Mouse (Mus musculus): ENCODE measurements at regions not wholly inside any gene's neighbourhood (a gene's known extent, or its start where the extent isn't known, plus 50 kb on each side); places are given as distances from the start of the nearest gene placed in this dataset.

DNA sequence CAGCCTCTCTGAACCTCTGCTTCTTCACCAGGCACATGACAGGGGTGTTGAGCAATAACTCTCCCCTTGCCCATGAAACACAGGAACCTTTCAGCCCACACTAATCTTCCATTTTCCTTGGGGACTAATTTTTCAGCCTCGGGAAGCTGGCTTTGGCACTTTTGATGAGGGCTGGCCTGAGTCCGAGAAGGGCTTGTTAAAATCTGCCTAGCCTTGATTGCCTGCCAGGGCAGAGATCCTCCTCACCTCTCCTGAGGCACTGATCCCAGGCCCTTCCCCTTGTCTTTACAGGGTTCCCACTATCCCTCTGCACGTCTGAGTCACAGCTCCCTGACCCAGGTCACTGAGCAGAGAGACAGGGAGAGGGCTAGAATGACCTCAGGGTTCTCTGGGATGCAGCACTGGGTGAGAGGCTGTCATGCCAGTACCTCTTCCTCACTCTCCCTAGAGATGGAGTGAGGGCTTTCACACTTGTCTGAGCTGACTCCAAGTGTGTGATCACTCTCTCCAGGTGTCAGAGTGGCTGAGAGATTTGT lies 90.7 kb upstream of the Lhx5 start:
- Histone ChIP-seq H3K27ac (ENCODE audit: low read depth, low read length) (no peak overlapping the region), H3K27me3 (ENCODE audit: insufficient read depth, low read length) (no peaks in the 10 kb centered on the region), H3K9ac (replicated peaks; ENCODE audit: low read length, poor library complexity, severe bottlenecking) (no peak overlapping the region), H3K36me3 (ENCODE audit: insufficient read depth, low read length) (no peaks in the 10 kb centered on the region), H3K9me3 (ENCODE audit: low read length) (no peaks in the 10 kb centered on the region), H3K4me2 (ENCODE audit: low read depth, low read length, poor library complexity, severe bottlenecking) (no peak overlapping the region), H3K4me1 (ENCODE audit: insufficient read depth, low read length) (no peaks in the 10 kb centered on the region), H3K4me3 (ENCODE audit: low read depth, low read length) (no peak overlapping the region)
- ATAC-seq (ENCODE audit: low FRiP score) (no peak), DNase-seq (ENCODE audit: low spot score) (no peak)
- no peak for TF ChIP-seq CTCF (IDR thresholded peaks at IDR 0.05)
- 45% methylated on average over 3 of the region's 3 CpGs for WGBS

DNA sequence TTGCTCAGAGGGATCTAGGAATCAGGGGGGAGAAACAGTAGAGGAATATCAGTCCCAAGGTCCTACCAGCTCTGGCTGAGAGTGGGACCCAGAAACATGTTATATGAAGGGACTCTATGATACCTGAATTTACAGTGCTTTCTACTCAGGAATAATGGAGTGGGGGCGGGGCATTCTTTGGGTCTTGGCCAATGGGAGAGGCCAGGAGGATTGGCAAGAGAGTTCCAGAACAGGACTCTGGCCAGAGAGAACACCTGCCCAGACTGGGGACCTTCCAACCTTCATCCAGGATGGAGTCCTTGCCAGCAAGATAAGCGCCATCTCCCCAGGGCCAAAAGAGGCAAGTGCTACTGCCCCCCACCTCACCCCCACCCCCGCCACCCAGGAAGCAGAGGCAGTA lies 81.0 kb upstream of the Lhx5 start:
- no peaks in the 10 kb centered on the region for H3K9me3 ChIP-seq (ENCODE audit: low read length)
- no peaks in the 10 kb centered on the region for H3K36me3 ChIP-seq (ENCODE audit: insufficient read depth, low read length)
- no peak overlapping the region for H3K9ac ChIP-seq (replicated peaks; ENCODE audit: low read length, poor library complexity, severe bottlenecking)
- no peak overlapping the region for H3K4me3 ChIP-seq (ENCODE audit: low read depth, low read length)
- H3K4me1 ChIP-seq (ENCODE audit: insufficient read depth, low read length), result no peaks in the 10 kb centered on the region
- H3K27ac ChIP-seq (ENCODE audit: low read depth, low read length), result no peak overlapping the region
- H3K4me2 ChIP-seq (ENCODE audit: low read depth, low read length, poor library complexity, severe bottlenecking), result no peak overlapping the region
- TF ChIP-seq CTCF (IDR thresholded peaks at IDR 0.05), result no peak
- DNase-seq (ENCODE audit: low spot score), result no peak
- 90% methylated on average over 3 of the region's 3 CpGs for WGBS
- no peaks in the 10 kb centered on the region for H3K27me3 ChIP-seq (ENCODE audit: insufficient read depth, low read length)
- no peak for ATAC-seq (ENCODE audit: low FRiP score)

DNA sequence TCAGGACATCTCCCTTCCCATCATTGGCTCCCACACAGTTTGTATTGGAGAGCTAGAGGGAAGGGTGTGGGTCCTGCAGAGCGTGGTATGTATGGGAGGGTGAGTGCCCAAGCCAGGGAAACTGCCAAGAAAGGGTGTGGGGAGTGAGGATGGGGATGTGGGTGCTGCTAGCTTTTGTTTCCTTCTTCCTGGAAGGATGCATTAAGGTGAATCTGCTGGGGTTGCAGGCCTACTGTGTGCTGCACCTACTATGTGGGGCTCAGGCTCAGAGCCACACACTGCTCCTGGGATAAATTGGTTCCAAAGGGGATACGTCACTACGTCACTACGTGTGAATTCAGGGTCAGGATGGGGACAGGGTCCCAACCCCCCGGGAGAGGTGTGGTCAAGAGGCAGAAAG lies 79.7 kb upstream of the Lhx5 start:
- Histone ChIP-seq H3K4me2 (ENCODE audit: low read depth, low read length, poor library complexity, severe bottlenecking) (no peak overlapping the region), H3K9me3 (ENCODE audit: low read length) (no peaks in the 10 kb centered on the region), H3K4me1 (ENCODE audit: insufficient read depth, low read length) (no peaks in the 10 kb centered on the region), H3K9ac (replicated peaks; ENCODE audit: low read length, poor library complexity, severe bottlenecking) (no peak overlapping the region), H3K27ac (ENCODE audit: low read depth, low read length) (no peak overlapping the region), H3K36me3 (ENCODE audit: insufficient read depth, low read length) (no peaks in the 10 kb centered on the region), H3K4me3 (ENCODE audit: low read depth, low read length) (no peak overlapping the region), H3K27me3 (ENCODE audit: insufficient read depth, low read length) (no peaks in the 10 kb centered on the region)
- 75% methylated on average over 5 of the region's 5 CpGs for WGBS
- ATAC-seq (ENCODE audit: low FRiP score) (no peak), DNase-seq (ENCODE audit: low spot score) (no peak)
- TF ChIP-seq CTCF (IDR thresholded peaks at IDR 0.05), result no peak

DNA sequence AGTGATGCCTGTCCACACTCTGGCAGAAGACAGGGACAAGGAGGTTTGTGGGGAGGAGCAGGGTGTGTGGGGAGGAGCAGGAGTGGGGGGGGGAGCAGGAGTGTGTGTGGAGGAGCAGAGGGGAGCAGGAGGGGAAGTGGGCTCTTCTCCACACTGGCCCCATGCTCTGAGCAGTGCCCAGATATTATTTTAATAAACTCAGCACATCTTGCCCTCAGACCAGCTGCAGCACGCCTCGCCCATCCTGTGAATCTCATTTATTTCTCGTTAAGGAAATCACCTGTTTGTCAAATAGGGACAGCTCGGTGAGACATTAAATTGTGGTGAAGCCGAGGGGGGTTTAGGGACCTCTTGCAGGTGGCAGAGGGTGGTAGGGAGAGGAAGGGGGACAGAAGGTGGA lies 77.8 kb upstream of the Lhx5 start:
- Histone ChIP-seq H3K36me3 (ENCODE audit: insufficient read depth, low read length) (no peaks in the 10 kb centered on the region), H3K4me2 (ENCODE audit: low read depth, low read length, poor library complexity, severe bottlenecking) (no peak overlapping the region), H3K4me1 (ENCODE audit: insufficient read depth, low read length) (no peaks in the 10 kb centered on the region), H3K27ac (ENCODE audit: low read depth, low read length) (no peak overlapping the region), H3K4me3 (ENCODE audit: low read depth, low read length) (no peak overlapping the region), H3K27me3 (ENCODE audit: insufficient read depth, low read length) (no peaks in the 10 kb centered on the region), H3K9ac (replicated peaks; ENCODE audit: low read length, poor library complexity, severe bottlenecking) (no peak overlapping the region), H3K9me3 (ENCODE audit: low read length) (no peaks in the 10 kb centered on the region)
- TF ChIP-seq CTCF (IDR thresholded peaks at IDR 0.05), result no peak
- DNase-seq (ENCODE audit: low spot score), result no peak
- 67% methylated on average over 5 of the region's 5 CpGs for WGBS
- no peak for ATAC-seq (ENCODE audit: low FRiP score)

DNA sequence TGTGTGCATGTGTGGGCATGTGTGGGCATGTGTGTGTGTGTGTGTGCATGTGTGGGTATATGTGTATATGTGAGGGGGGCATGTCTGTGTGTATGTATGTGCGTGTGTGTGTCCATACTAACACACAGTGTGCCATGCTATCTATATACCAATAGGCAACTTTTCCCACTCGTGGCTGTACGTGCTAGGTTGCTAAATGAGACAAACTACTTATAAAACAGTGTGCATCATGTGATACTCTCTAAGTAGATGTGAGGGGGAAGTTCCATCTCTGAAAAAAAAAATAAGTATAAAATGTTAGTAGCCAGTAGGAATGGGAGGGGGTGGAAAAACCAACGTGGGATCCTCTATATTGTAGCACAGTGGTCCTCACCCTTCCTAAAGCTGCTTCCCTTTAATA lies 74.5 kb upstream of the Lhx5 start:
- no peak overlapping the region for H3K4me2 ChIP-seq (ENCODE audit: low read depth, low read length, poor library complexity, severe bottlenecking)
- H3K27me3 ChIP-seq (ENCODE audit: insufficient read depth, low read length), result no peaks in the 10 kb centered on the region
- no peak for ATAC-seq (ENCODE audit: low FRiP score)
- H3K27ac ChIP-seq (ENCODE audit: low read depth, low read length), result no peak overlapping the region
- H3K4me1 ChIP-seq (ENCODE audit: insufficient read depth, low read length), result no peaks in the 10 kb centered on the region
- 85% methylated on average over 4 of the region's 4 CpGs for WGBS
- H3K9me3 ChIP-seq (ENCODE audit: low read length), result no peaks in the 10 kb centered on the region
- H3K9ac ChIP-seq (replicated peaks; ENCODE audit: low read length, poor library complexity, severe bottlenecking), result no peak overlapping the region
- no peak for TF ChIP-seq CTCF (IDR thresholded peaks at IDR 0.05)
- DNase-seq (ENCODE audit: low spot score), result no peak
- H3K36me3 ChIP-seq (ENCODE audit: insufficient read depth, low read length), result no peaks in the 10 kb centered on the region
- no peak overlapping the region for H3K4me3 ChIP-seq (ENCODE audit: low read depth, low read length)

DNA sequence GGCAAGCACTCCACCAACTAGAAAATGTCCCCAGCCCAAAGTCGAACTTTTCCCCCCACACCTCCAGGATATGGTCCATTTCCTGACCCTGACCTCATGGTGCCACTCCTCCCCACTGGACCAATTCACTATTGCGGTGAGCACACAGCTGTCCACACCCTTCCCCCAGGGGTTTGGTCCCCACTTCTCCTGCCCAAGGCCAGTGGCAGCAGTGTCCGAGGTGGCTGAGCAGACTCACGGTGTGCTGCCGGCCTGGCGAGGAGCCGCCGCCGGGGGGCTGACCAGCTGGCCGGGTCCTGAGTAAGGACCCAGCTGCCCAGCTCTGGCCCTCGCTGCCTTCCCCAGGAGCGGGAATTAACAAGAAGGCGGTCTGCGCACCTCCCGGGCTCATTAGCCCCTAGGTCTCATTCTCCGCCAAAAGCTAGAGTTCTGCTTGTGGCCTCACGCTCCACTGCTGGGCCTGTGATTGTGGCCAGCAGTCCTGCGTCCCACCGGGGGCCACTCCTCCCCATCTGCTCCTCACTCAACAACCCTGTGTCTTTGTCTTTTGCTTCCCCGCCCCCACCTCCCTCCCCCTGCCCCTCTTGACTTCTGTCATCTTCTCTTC lies 73.3 kb upstream of the Lhx5 start:
- no peaks in the 10 kb centered on the region for H3K4me1 ChIP-seq (ENCODE audit: insufficient read depth, low read length)
- H3K4me3 ChIP-seq (ENCODE audit: low read depth, low read length), result no peak overlapping the region
- H3K27ac ChIP-seq (ENCODE audit: low read depth, low read length), result no peak overlapping the region
- ATAC-seq (ENCODE audit: low FRiP score) (no peak), DNase-seq (ENCODE audit: low spot score) (peak; percentile 59)
- WGBS, result 18% methylated on average over 20 of the region's 20 CpGs
- no peaks in the 10 kb centered on the region for H3K36me3 ChIP-seq (ENCODE audit: insufficient read depth, low read length)
- no peak overlapping the region for H3K9ac ChIP-seq (replicated peaks; ENCODE audit: low read length, poor library complexity, severe bottlenecking)
- H3K9me3 ChIP-seq (ENCODE audit: low read length), result no peaks in the 10 kb centered on the region
- H3K4me2 ChIP-seq (ENCODE audit: low read depth, low read length, poor library complexity, severe bottlenecking), result no peak overlapping the region
- no peaks in the 10 kb centered on the region for H3K27me3 ChIP-seq (ENCODE audit: insufficient read depth, low read length)
- TF ChIP-seq CTCF (IDR thresholded peaks at IDR 0.05), result no peak
